Mouse (Mus musculus): Measurements from ENCODE around the gene Nek6. TPM values are rescaled to one million over a fixed set of nuclear protein-coding genes. Genes with fewer than 3 reads are reported as not detected.

The Nek6 gene
- polyA plus RNA-seq (2012; rRNA removed): 8.6 and 9.7 TPM in 2 replicates
- 25.1 and 25.2 TPM in 2 replicates for polyA plus RNA-seq (2014; fragmentation: Nextera tagmentation; extraction: Ambion mirVana)

GRCm38 (mm10) chr2:38511487-38512307 is at the start of gene Nek6:
Nek6 (plus strand) TSS chr2:38511643.
- no peak for DNase-seq (ENCODE audit: low read depth in 3 of 3, low spot score in 3 of 3)
- H3K27ac ChIP-seq: no peak within 1 kb of the TSS
- H3K36me3 ChIP-seq (replicated peaks; ENCODE audit: control insufficient read depth, insufficient read depth, low read depth): no peaks in the 10 kb centered on the region
- peak; percentile 68 for ATAC-seq (ENCODE audit: insufficient read depth)
- TF ChIP-seq CTCF (IDR thresholded peaks at IDR 0.05; ENCODE audit: low read depth) (no peak), EP300 (IDR thresholded peaks at IDR 0.05; ENCODE audit: low read depth) (no peak)
- WGBS (ENCODE audit: insufficient replicate concordance): 1% methylated on average over 90 of the region's 90 CpGs
- peak within 1 kb of the TSS; percentile 67 for H3K9ac ChIP-seq (replicated peaks)
- H3K27me3 ChIP-seq (ENCODE audit: control insufficient read depth, insufficient read depth, low read length): peaks cover 23% of the 10 kb centered on the region
- no peaks in the 10 kb centered on the region for H3K9me3 ChIP-seq (ENCODE audit: control insufficient read depth, low read length)
- H3K4me1 ChIP-seq (replicated peaks; ENCODE audit: control insufficient read depth in 2 of 2, insufficient read depth in 2 of 2, low read length in 1 of 2): peaks cover 7 to 20% of the 10 kb centered on the region in 2 experiments; a peak in 3 of 4 replicates
- H3K4me2 ChIP-seq (ENCODE audit: low read depth): peak within 1 kb of the TSS; percentile 80
- H3K4me3 ChIP-seq (ENCODE audit: insufficient read depth in 1 of 2, low read depth in 2 of 2, low read length in 2 of 2): peak within 1 kb of the TSS; percentile 69 to 71

DNA sequence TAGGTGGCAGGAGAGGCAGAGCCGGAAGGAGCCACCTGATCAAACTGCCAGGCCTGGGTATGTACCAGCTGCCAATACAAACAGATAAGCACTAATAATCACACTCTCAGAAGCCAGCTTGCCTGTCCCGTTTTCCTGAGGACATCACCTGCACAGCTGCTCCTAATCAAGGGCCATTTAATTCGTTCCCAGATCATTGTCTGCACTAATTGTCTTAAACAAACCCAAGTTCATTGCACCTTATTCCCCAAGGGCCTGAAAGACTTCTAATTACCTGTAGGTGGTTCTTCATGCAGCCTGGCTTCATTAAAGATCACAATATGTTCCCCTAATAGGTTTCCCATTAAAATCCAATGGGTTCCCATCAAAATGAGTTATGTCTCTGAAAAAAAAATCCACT is 49.1 kb upstream of the Nek6 start:
- Histone ChIP-seq H3K27me3 (ENCODE audit: control insufficient read depth, insufficient read depth, low read length) (no peaks in the 10 kb centered on the region), H3K4me3 (ENCODE audit: insufficient read depth in 1 of 2, low read depth in 2 of 2, low read length in 2 of 2) (no peak overlapping the region), H3K9me3 (ENCODE audit: control insufficient read depth, low read length) (no peaks in the 10 kb centered on the region), H3K4me1 (replicated peaks; ENCODE audit: control insufficient read depth in 2 of 2, insufficient read depth in 2 of 2, low read length in 1 of 2) (0 out of 4 replicates have a peak, but pooled peaks cover 0 to 3% of the 10 kb centered on the region in 2 experiments), H3K27ac (no peak overlapping the region), H3K4me2 (ENCODE audit: low read depth) (no peak overlapping the region), H3K36me3 (replicated peaks; ENCODE audit: control insufficient read depth, insufficient read depth, low read depth) (no peaks in the 10 kb centered on the region), H3K9ac (replicated peaks) (no peak overlapping the region)
- 41% methylated on average over 3 of the region's 3 CpGs for WGBS (ENCODE audit: insufficient replicate concordance)
- no peak for DNase-seq (ENCODE audit: low read depth in 3 of 3, low spot score in 3 of 3)
- ATAC-seq (ENCODE audit: insufficient read depth): no peak
- TF ChIP-seq EP300 (IDR thresholded peaks at IDR 0.05; ENCODE audit: low read depth): no peak
- TF ChIP-seq CTCF (IDR thresholded peaks at IDR 0.05; ENCODE audit: low read depth): no peak

- H3K27ac ChIP-seq: no peak overlapping the region
- no peak for TF ChIP-seq CTCF (IDR thresholded peaks at IDR 0.05; ENCODE audit: low read depth)
- no peak for TF ChIP-seq EP300 (IDR thresholded peaks at IDR 0.05; ENCODE audit: low read depth)
- H3K9me3 ChIP-seq (ENCODE audit: control insufficient read depth, low read length): no peaks in the 10 kb centered on the region
- no peak overlapping the region for H3K4me3 ChIP-seq (ENCODE audit: insufficient read depth in 1 of 2, low read depth in 2 of 2, low read length in 2 of 2)
- H3K36me3 ChIP-seq (replicated peaks; ENCODE audit: control insufficient read depth, insufficient read depth, low read depth): no peaks in the 10 kb centered on the region
- no peak overlapping the region for H3K4me2 ChIP-seq (ENCODE audit: low read depth)
- 50% methylated on average over 4 of the region's 4 CpGs for WGBS (ENCODE audit: insufficient replicate concordance)
- no peaks in the 10 kb centered on the region for H3K27me3 ChIP-seq (ENCODE audit: control insufficient read depth, insufficient read depth, low read length)
- H3K9ac ChIP-seq (replicated peaks): no peak overlapping the region
- DNase-seq (ENCODE audit: low read depth in 3 of 3, low spot score in 3 of 3): no peak
- peaks cover 0 to 21% of the 10 kb centered on the region in 2 experiments; a peak in 3 of 4 replicates for H3K4me1 ChIP-seq (replicated peaks; ENCODE audit: control insufficient read depth in 2 of 2, insufficient read depth in 2 of 2, low read length in 1 of 2)
- ATAC-seq (ENCODE audit: insufficient read depth): no peak
Observed at GRCm38 (mm10) chr2:38468845-38469244, 42.6 kb upstream of the Nek6 start.

DNA sequence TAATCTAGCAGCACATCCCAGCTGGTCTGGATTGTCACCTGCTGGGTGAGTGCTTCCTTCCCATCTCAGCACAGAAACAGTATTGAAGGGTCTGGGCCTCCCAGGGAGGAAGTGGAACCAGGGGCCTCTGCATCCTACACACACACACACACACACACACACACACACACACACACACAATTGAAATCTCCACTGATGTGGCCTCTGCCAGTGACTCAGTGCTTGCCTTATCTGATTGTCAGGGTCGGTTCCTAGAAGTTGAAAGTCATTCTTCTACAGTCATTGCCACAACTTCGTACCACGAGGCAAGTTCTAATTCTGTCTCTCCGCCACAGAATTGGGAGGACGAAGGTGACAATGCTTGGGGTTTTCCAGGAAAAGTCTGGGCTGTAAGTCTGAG is 39.7 kb upstream of the Nek6 start:
- H3K4me1 ChIP-seq (replicated peaks; ENCODE audit: control insufficient read depth in 2 of 2, insufficient read depth in 2 of 2, low read length in 1 of 2): peaks cover 0 to 18% of the 10 kb centered on the region in 2 experiments; a peak in 3 of 4 replicates
- no peak overlapping the region for H3K27ac ChIP-seq
- DNase-seq (ENCODE audit: low read depth in 3 of 3, low spot score in 3 of 3): no peak
- H3K9ac ChIP-seq (replicated peaks): no peak overlapping the region
- ATAC-seq (ENCODE audit: insufficient read depth): 0 out of 2 replicates have a peak, but pooled peaks have one; percentile 33
- no peaks in the 10 kb centered on the region for H3K9me3 ChIP-seq (ENCODE audit: control insufficient read depth, low read length)
- no peak for TF ChIP-seq EP300 (IDR thresholded peaks at IDR 0.05; ENCODE audit: low read depth)
- TF ChIP-seq CTCF (IDR thresholded peaks at IDR 0.05; ENCODE audit: low read depth): no peak
- no peak overlapping the region for H3K4me2 ChIP-seq (ENCODE audit: low read depth)
- H3K4me3 ChIP-seq (ENCODE audit: insufficient read depth in 1 of 2, low read depth in 2 of 2, low read length in 2 of 2): no peak overlapping the region
- no peaks in the 10 kb centered on the region for H3K27me3 ChIP-seq (ENCODE audit: control insufficient read depth, insufficient read depth, low read length)
- WGBS (ENCODE audit: insufficient replicate concordance): 15% methylated on average over 5 of the region's 5 CpGs
- no peaks in the 10 kb centered on the region for H3K36me3 ChIP-seq (replicated peaks; ENCODE audit: control insufficient read depth, insufficient read depth, low read depth)

GRCm38 (mm10) chr2:38472829-38473228 is 38.6 kb upstream of the Nek6 start:
- no peaks in the 10 kb centered on the region for H3K36me3 ChIP-seq (replicated peaks; ENCODE audit: control insufficient read depth, insufficient read depth, low read depth)
- no peak overlapping the region for H3K9ac ChIP-seq (replicated peaks)
- no peak for ATAC-seq (ENCODE audit: insufficient read depth)
- TF ChIP-seq EP300 (IDR thresholded peaks at IDR 0.05; ENCODE audit: low read depth) (no peak), CTCF (IDR thresholded peaks at IDR 0.05; ENCODE audit: low read depth) (no peak)
- H3K27ac ChIP-seq: no peak overlapping the region
- no peaks in the 10 kb centered on the region for H3K9me3 ChIP-seq (ENCODE audit: control insufficient read depth, low read length)
- H3K27me3 ChIP-seq (ENCODE audit: control insufficient read depth, insufficient read depth, low read length): no peaks in the 10 kb centered on the region
- H3K4me1 ChIP-seq (replicated peaks; ENCODE audit: control insufficient read depth in 2 of 2, insufficient read depth in 2 of 2, low read length in 1 of 2): peaks cover 0 to 18% of the 10 kb centered on the region in 2 experiments; a peak in 3 of 4 replicates
- no peak for DNase-seq (ENCODE audit: low read depth in 3 of 3, low spot score in 3 of 3)
- H3K4me3 ChIP-seq (ENCODE audit: insufficient read depth in 1 of 2, low read depth in 2 of 2, low read length in 2 of 2): no peak overlapping the region
- H3K4me2 ChIP-seq (ENCODE audit: low read depth): no peak overlapping the region

Data from liver, embryonic 14.5 days (tissue).